Mouse (Mus musculus) liver, embryonic 15.5 days (tissue): ENCODE results near the gene Cep350. TPM values are rescaled to one million over a fixed set of nuclear protein-coding genes. Genes with fewer than 3 reads are reported as not detected.

Source experiments
- ATAC-seq: fragments of 200-750 bp; cut with Nextera tagmentation; 2 replicates; pipeline ENCODE4 v1.8.0; 2017; ENCODE audit warnings: moderate number of reproducible peaks, mild to moderate bottlenecking, moderate library complexity; ENCODE audit not compliant: insufficient read depth
- H3K27ac ChIP-seq: fragments of 300-500 bp; sonication (generic); replicated peaks from 2 replicates; pipeline ENCODE4 v1.5.1; 2015; ENCODE audit warnings: mild to moderate bottlenecking, inconsistent platforms
- H3K27me3 ChIP-seq: fragments of 300-500 bp; sonication (generic); 2 replicates; pipeline ENCODE4 v1.6.1; 2015; ENCODE audit warnings: mild to moderate bottlenecking, inconsistent platforms
- H3K36me3 ChIP-seq: fragments of 300-500 bp; sonication (generic); replicated peaks from 2 replicates; pipeline ENCODE4 v1.6.1; 2015; ENCODE audit warnings: moderate library complexity, mild to moderate bottlenecking, inconsistent platforms
- H3K4me1 ChIP-seq: fragments of 300-500 bp; sonication (generic); replicated peaks from 2 replicates; pipeline ENCODE4 v1.6.1; 2015; ENCODE audit warnings: inconsistent platforms
- H3K4me2 ChIP-seq: fragments of 300-500 bp; sonication (generic); 2 replicates; pipeline ENCODE4 v1.6.1; 2015; ENCODE audit warnings: moderate library complexity, mild to moderate bottlenecking, inconsistent platforms
- H3K4me3 ChIP-seq: fragments of 300-500 bp; sonication (generic); replicated peaks from 2 replicates; pipeline ENCODE4 v1.5.1; 2015; ENCODE audit warnings: mild to moderate bottlenecking, inconsistent platforms
- H3K9ac ChIP-seq: fragments of 300-500 bp; sonication (generic); 2 replicates; pipeline ENCODE4 v1.6.1; 2015; ENCODE audit warnings: moderate library complexity, mild to moderate bottlenecking, inconsistent platforms
- H3K9me3 ChIP-seq: fragments of 300-500 bp; sonication (generic); replicated peaks from 2 replicates; pipeline ENCODE4 v1.6.1; 2016; ENCODE audit warnings: inconsistent platforms
- WGBS: fragments of 180-500 bp; shearing (Covaris S2); methylation state at CpG from one replicate; pipeline ENCODE4 v1.1.7; 2015; ENCODE audit warnings: mixed read lengths; ENCODE audit not compliant: insufficient replicate concordance; 5-methylcytosine and 5-hydroxymethylcytosine counted together
- polyA plus RNA-seq: library from polyadenylated mRNA; unstranded; fragments of >200 nt; fragmentation: Nextera tagmentation; extraction: Ambion mirVana; gene quantifications from 2 replicates; pipeline ENCODE4 v1.2.1, GENCODE M21; 2015

Cep350 gene
- polyA plus RNA-seq: 5.9 and 6.0 TPM in 2 replicates

- H3K36me3 ChIP-seq: no peaks in the 10 kb centered on the region
- under 1% methylated on average over 55 of the region's 57 CpGs for WGBS
- peak within 1 kb of the TSS; percentile 100 for H3K9ac ChIP-seq
- H3K27me3 ChIP-seq: no peaks in the 10 kb centered on the region
- no peaks in the 10 kb centered on the region for H3K9me3 ChIP-seq
- ATAC-seq: peak; percentile 96
- H3K27ac ChIP-seq: peak within 1 kb of the TSS; percentile 98
- peaks cover 37% of the 10 kb centered on the region for H3K4me1 ChIP-seq
- peak within 1 kb of the TSS; percentile 92 for H3K4me2 ChIP-seq
- H3K4me3 ChIP-seq: peak within 1 kb of the TSS; percentile 95
Measured at GRCm38 (mm10) chr1:155973068-155973718, at the start of gene Cep350. Cep350 (minus strand) TSS chr1:155973255.

DNA sequence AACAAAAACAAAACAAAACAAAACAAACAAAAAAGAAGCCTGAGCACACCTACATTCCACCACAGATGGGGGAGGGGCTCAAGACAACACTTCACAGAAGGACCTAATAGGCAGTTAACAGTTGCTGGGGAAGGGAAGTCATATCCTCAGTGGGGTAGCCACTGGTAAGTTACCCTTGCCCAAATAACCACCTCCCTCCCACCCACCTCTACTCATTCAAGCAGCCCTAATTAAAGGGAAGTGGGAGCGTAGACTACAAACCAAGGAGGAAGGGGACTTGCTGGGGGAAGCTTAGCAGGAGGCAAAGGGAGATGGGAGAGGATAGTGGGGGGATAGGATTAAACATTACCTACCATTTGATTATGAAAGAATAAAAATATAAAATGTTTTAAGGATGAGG lies 47.3 kb upstream of the Cep350 start:
- H3K27me3 ChIP-seq: no peaks in the 10 kb centered on the region
- H3K4me1 ChIP-seq: no peaks in the 10 kb centered on the region
- H3K9ac ChIP-seq: no peak overlapping the region
- H3K4me3 ChIP-seq: no peak overlapping the region
- 88% methylated on average over 1 of the region's 1 CpGs for WGBS
- H3K9me3 ChIP-seq: no peaks in the 10 kb centered on the region
- no peak overlapping the region for H3K4me2 ChIP-seq
- no peak overlapping the region for H3K27ac ChIP-seq
- peaks cover 72% of the 10 kb centered on the region for H3K36me3 ChIP-seq
- no peak for ATAC-seq

- H3K4me3 ChIP-seq: no peak overlapping the region
- ATAC-seq: no peak
Measured at GRCm38 (mm10) chr1:156019800-156020199, 46.7 kb upstream of the Cep350 start.

DNA sequence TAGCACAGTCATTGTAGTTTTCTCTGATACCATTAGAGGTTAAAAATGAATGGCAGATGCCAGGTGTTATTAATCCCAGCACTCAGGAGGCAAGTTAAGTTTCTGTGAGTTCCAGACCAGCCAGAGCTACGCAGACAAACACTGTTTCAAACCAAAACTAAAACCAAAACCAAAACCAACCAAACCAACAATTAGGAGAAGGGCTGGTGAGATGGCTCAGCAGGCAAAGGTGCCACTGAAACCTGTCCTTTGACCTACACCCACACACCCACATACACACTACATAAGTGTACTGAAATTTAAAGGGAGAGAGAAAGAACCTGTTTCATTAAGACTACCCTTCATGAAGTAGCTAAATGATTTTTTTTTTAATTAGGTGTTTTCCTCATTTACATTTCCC lies 35.9 kb upstream of the Cep350 start:
- H3K9me3 ChIP-seq: no peaks in the 10 kb centered on the region
- H3K27ac ChIP-seq: no peak overlapping the region
- H3K27me3 ChIP-seq: no peaks in the 10 kb centered on the region
- WGBS: 86% methylated on average over 1 of the region's 1 CpGs
- peaks cover 65% of the 10 kb centered on the region for H3K36me3 ChIP-seq
- H3K4me3 ChIP-seq: no peak overlapping the region
- H3K9ac ChIP-seq: no peak overlapping the region
- no peak overlapping the region for H3K4me2 ChIP-seq
- H3K4me1 ChIP-seq: no peaks in the 10 kb centered on the region
- no peak for ATAC-seq

More at GRCm38 (mm10) chr1:156019800-156020199, 46.7 kb upstream of the Cep350 start:
- Histone ChIP-seq H3K36me3 (peaks cover 73% of the 10 kb centered on the region), H3K9me3 (no peaks in the 10 kb centered on the region), H3K4me2 (no peak overlapping the region), H3K9ac (no peak overlapping the region), H3K4me1 (no peaks in the 10 kb centered on the region), H3K27me3 (no peaks in the 10 kb centered on the region), H3K27ac (no peak overlapping the region)
- 71% methylated on average over 1 of the region's 1 CpGs for WGBS

DNA sequence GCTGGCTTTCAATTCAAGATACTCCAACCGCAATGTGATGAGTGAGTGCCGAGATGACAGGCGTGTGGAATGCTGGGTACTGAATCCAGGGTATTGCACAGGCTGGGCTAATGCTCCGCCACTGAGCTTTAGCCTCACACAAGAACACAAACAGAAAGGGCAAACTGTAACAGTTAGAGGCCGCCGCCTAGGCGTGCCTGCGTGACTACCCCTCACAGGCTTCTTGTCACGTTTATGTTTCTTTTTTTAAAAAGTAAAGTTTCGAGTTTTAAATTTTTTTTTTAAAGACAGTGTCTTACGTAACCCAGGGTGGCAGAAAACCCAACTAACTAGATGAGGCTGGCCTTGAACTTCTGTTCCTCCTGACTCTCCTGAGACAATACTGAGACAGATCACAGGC lies 32.9 kb upstream of the Cep350 start:
- H3K9me3 ChIP-seq: no peaks in the 10 kb centered on the region
- H3K9ac ChIP-seq: no peak overlapping the region
- H3K27ac ChIP-seq: no peak overlapping the region
- 81% methylated on average over 11 of the region's 11 CpGs for WGBS
- no peak for ATAC-seq
- H3K36me3 ChIP-seq: peaks cover 56% of the 10 kb centered on the region
- H3K4me1 ChIP-seq: 0 out of 2 replicates have a peak, but pooled peaks cover 3% of the 10 kb centered on the region
- H3K27me3 ChIP-seq: no peaks in the 10 kb centered on the region
- no peak overlapping the region for H3K4me3 ChIP-seq
- no peak overlapping the region for H3K4me2 ChIP-seq

GRCm38 (mm10) chr1:156003201-156003935 lies 30.3 kb upstream of the Cep350 start:
- H3K4me1 ChIP-seq: 0 out of 2 replicates have a peak, but pooled peaks cover 3% of the 10 kb centered on the region
- no peak overlapping the region for H3K27ac ChIP-seq
- no peak overlapping the region for H3K4me3 ChIP-seq
- ATAC-seq: peak; percentile 28; the same call in 1 of the 2 replicates
- WGBS: 84% methylated on average over 7 of the region's 7 CpGs
- H3K27me3 ChIP-seq: no peaks in the 10 kb centered on the region
- H3K9me3 ChIP-seq: no peaks in the 10 kb centered on the region
- H3K4me2 ChIP-seq: no peak overlapping the region
- H3K9ac ChIP-seq: no peak overlapping the region
- peaks cover 42% of the 10 kb centered on the region for H3K36me3 ChIP-seq

DNA sequence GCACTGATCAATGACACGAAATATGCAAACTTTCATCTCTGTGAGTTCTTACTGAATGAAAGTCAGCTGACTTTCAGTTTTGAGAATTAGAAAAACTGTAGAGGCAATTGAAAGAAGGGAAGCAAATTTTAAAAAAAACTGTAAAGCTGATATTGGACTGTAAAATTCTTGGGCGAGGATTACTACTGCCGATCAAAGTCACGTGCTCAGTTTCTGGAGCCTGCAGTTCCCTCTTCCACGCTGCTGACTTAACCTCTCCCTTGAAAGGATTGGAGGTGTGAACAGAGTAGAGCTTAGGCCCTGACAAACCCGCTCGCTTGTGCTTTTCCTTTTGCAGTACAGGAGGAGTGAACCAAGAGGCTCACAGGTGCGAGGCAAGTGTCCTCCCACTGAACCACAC lies 29.3 kb upstream of the Cep350 start:
- no peak overlapping the region for H3K4me2 ChIP-seq
- H3K9ac ChIP-seq: no peak overlapping the region
- 85% methylated on average over 8 of the region's 8 CpGs for WGBS
- peaks cover 34% of the 10 kb centered on the region for H3K36me3 ChIP-seq
- H3K27me3 ChIP-seq: no peaks in the 10 kb centered on the region
- H3K9me3 ChIP-seq: no peaks in the 10 kb centered on the region
- no peak overlapping the region for H3K4me3 ChIP-seq
- H3K27ac ChIP-seq: no peak overlapping the region
- 0 out of 2 replicates have a peak, but pooled peaks cover 3% of the 10 kb centered on the region for H3K4me1 ChIP-seq
- no peak for ATAC-seq

DNA sequence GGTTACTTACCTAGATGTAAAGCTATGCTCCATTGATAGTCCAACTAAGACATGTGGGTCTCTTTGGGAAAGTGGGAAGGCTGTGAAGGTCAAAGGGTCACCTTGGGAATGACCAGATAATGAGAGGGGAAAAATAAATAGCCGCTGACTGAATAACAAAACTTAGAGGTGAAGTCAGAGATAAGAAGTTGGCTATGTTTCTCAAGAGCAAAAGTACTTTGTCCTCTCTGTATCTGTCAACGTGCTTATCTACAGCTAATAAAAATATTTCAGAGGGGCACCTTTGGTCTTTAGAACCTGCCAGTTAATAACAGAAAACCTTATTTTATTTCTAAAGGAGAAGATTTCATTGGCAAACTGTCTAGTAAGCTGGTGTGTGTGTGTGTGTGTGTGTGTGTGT lies 22.6 kb upstream of the Cep350 start:
- Histone ChIP-seq H3K4me2 (no peak overlapping the region), H3K4me3 (no peak overlapping the region), H3K9ac (no peak overlapping the region), H3K27me3 (no peaks in the 10 kb centered on the region), H3K9me3 (no peaks in the 10 kb centered on the region), H3K27ac (no peak overlapping the region), H3K36me3 (no peaks in the 10 kb centered on the region), H3K4me1 (no peaks in the 10 kb centered on the region)
- 36% methylated on average over 2 of the region's 2 CpGs for WGBS
- no peak for ATAC-seq

DNA sequence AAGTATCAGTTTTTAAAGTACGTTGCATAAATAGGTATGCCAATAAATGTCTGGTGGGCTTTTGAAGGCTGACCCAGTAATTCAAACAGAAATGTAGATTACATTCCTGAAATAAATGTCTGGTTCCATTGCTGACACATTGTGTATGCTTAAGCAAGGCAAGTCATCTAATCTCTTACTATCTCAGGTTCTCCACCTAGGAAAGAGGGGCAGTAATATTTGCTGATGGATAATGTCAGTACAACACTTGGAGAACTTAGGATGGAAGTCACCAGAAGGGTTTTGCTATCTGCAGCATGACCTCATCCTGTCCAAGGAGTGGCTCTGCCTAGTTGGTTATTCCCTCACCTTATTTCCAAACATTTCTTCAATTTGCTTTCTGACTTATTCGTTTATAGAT lies 21.5 kb upstream of the Cep350 start:
- Histone ChIP-seq H3K27ac (no peak overlapping the region), H3K4me2 (no peak overlapping the region), H3K27me3 (no peaks in the 10 kb centered on the region), H3K4me1 (no peaks in the 10 kb centered on the region), H3K4me3 (no peak overlapping the region), H3K36me3 (no peaks in the 10 kb centered on the region), H3K9ac (no peak overlapping the region), H3K9me3 (no peaks in the 10 kb centered on the region)
- no peak for ATAC-seq
- 61% methylated on average over 2 of the region's 2 CpGs for whole genome bisulfite sequencing

- Histone ChIP-seq H3K9ac (no peak overlapping the region), H3K4me3 (no peak overlapping the region), H3K9me3 (no peaks in the 10 kb centered on the region), H3K27ac (no peak overlapping the region), H3K27me3 (no peaks in the 10 kb centered on the region), H3K4me1 (no peaks in the 10 kb centered on the region), H3K4me2 (no peak overlapping the region), H3K36me3 (no peaks in the 10 kb centered on the region)
- 66% methylated on average over 11 of the region's 11 CpGs for WGBS
- ATAC-seq: no peak
Measured at GRCm38 (mm10) chr1:155990391-155990790, 17.3 kb upstream of the Cep350 start.

GRCm38 (mm10) chr1:155989387-155989786 lies 16.3 kb upstream of the Cep350 start:
- 42% methylated on average over 2 of the region's 2 CpGs for WGBS
- H3K36me3 ChIP-seq: no peaks in the 10 kb centered on the region
- ATAC-seq: no peak
- H3K27ac ChIP-seq: no peak overlapping the region
- no peak overlapping the region for H3K4me2 ChIP-seq
- no peak overlapping the region for H3K9ac ChIP-seq
- no peaks in the 10 kb centered on the region for H3K9me3 ChIP-seq
- H3K4me1 ChIP-seq: no peaks in the 10 kb centered on the region
- H3K27me3 ChIP-seq: no peaks in the 10 kb centered on the region
- H3K4me3 ChIP-seq: no peak overlapping the region
